Mouse (Mus musculus): Measurements from ENCODE around the gene Gpatch2l. TPM values are rescaled to one million over a fixed set of nuclear protein-coding genes. Genes with fewer than 3 reads are reported as not detected.

The Gpatch2l gene
- total and polyA plus RNA-seq, 3 experiments, result 5.5 to 8.5 (median 8.0) TPM

DNA sequence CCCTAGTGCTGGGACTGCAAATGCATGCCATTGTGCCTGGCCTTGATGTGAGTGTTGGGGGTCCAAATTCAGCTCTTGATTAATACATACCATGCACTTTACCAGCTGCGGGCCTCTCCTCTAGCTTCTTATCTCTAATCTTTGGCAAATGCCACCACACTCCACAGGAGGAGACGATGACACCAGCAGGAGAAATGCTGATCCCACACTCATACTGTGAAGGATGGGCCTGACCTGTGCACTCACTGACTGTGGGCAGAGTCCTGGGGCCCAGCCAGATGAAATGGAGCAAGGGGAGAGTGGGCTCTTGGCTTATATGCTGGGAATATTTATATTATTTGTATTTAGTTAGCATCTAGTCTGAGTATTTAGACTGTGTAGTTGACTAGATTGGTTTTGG, 34.8 kb downstream of the Gpatch2l start:
- no peaks in the 10 kb centered on the region for H3K9me3 ChIP-seq (replicated peaks; ENCODE audit: low read length)
- H3K4me2 ChIP-seq (ENCODE audit: insufficient read depth, low read depth, poor library complexity, severe bottlenecking), result no peak overlapping the region
- H3K4me3 ChIP-seq (replicated peaks in 1 of 3; ENCODE audit: low read depth in 2 of 3, low read length in 2 of 3, poor library complexity in 1 of 3), result no peak overlapping the region
- peaks cover 15 to 72% of the 10 kb centered on the region in 2 experiments for H3K36me3 ChIP-seq (replicated peaks in 1 of 2; ENCODE audit: control insufficient read depth in 1 of 2, insufficient read depth in 1 of 2, low read length in 1 of 2)
- in situ Hi-C loops (cut with MboI; ENCODE audit: low pct_ligation_motif_present, low pct_unique_long_range_greater_than_20kb, low sequenced_read_pairs) (no loop called here), dilution Hi-C loops (cut with MboI; ENCODE audit: extremely low pct_ligation_motif_present, extremely low pct_unique_long_range_greater_than_20kb, low sequenced_read_pairs) (no loop called here)
- TF ChIP-seq USF1 (IDR thresholded peaks at IDR 0.05; ENCODE audit: low read depth, low read length) (no peak), ELF1 (IDR thresholded peaks at IDR 0.05; ENCODE audit: low read depth, low read length) (no peak), JUN (IDR thresholded peaks at IDR 0.05; ENCODE audit: insufficient read depth, low read depth, low read length) (no peak), SMC3 (IDR thresholded peaks at IDR 0.05; ENCODE audit: low read depth, low read length) (no peak), BHLHE40 (IDR thresholded peaks at IDR 0.05; ENCODE audit: low read depth, low read length) (no peak), MAZ (IDR thresholded peaks at IDR 0.05; ENCODE audit: low read depth, low read length) (no peak), IRF4 (IDR thresholded peaks at IDR 0.05; ENCODE audit: low read depth, low read length) (no peak), ZKSCAN1 (IDR thresholded peaks at IDR 0.05; ENCODE audit: borderline replicate concordance, low read depth, low read length) (no peak), HCFC1 (IDR thresholded peaks at IDR 0.05; ENCODE audit: low read depth, low read length) (no peak), E2F4 (IDR thresholded peaks at IDR 0.05; ENCODE audit: insufficient replicate concordance, low read depth, low read length) (no peak), PAX5 (IDR thresholded peaks at IDR 0.05; ENCODE audit: low read length) (no peak), MAX (IDR thresholded peaks at IDR 0.05; ENCODE audit: low read length) (no peak)
- H3K9ac ChIP-seq (ENCODE audit: insufficient read depth, low read depth), result no peak overlapping the region
- no peaks in the 10 kb centered on the region for H3K79me2 ChIP-seq (replicated peaks; ENCODE audit: control insufficient read depth, extremely low read depth, insufficient read depth, poor library complexity, severe bottlenecking)
- H3K4me1 ChIP-seq (ENCODE audit: control insufficient read depth in 1 of 2, insufficient read depth in 2 of 2), result peaks cover 4 to 20% of the 10 kb centered on the region in 2 experiments; a peak in 3 of 4 replicates
- no peak for DNase-seq (ENCODE audit: extremely low read depth)
- H3K27me3 ChIP-seq (replicated peaks), result no peaks in the 10 kb centered on the region
- H3K27ac ChIP-seq (ENCODE audit: insufficient read depth, low read depth), result no peak overlapping the region

DNA sequence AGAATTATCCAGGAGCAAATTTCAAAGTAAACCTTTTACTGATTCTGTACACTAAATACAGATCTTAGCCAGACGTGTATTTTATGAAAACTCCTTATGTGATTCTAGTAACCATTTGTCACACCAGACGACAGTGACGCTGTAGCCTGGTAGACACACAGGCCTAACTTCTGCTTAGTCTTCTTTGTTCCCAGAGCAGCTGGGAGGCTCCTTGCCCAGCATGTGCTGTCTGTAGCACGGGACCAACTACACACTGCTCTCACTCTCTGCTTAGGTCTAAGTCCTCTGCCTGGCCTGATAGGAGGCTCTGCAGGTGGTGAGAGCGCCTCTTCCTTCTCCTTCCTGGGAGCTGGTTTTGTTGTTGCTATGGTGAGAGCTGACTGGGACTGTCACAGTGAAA, 35.2 kb downstream of the Gpatch2l start:
- Histone ChIP-seq H3K36me3 (replicated peaks in 1 of 2; ENCODE audit: control insufficient read depth in 1 of 2, insufficient read depth in 1 of 2, low read length in 1 of 2) (peaks cover 13 to 70% of the 10 kb centered on the region in 2 experiments), H3K4me1 (ENCODE audit: control insufficient read depth in 1 of 2, insufficient read depth in 2 of 2) (peaks cover 4 to 17% of the 10 kb centered on the region in 2 experiments; a peak in 3 of 4 replicates), H3K4me3 (replicated peaks in 1 of 3; ENCODE audit: low read depth in 2 of 3, low read length in 2 of 3, poor library complexity in 1 of 3) (no peak overlapping the region), H3K9me3 (replicated peaks; ENCODE audit: low read length) (no peaks in the 10 kb centered on the region), H3K27me3 (replicated peaks) (no peaks in the 10 kb centered on the region), H3K27ac (ENCODE audit: insufficient read depth, low read depth) (no peak overlapping the region), H3K4me2 (ENCODE audit: insufficient read depth, low read depth, poor library complexity, severe bottlenecking) (no peak overlapping the region), H3K9ac (ENCODE audit: insufficient read depth, low read depth) (no peak overlapping the region), H3K79me2 (replicated peaks; ENCODE audit: control insufficient read depth, extremely low read depth, insufficient read depth, poor library complexity, severe bottlenecking) (no peaks in the 10 kb centered on the region)
- in situ Hi-C loops (cut with MboI; ENCODE audit: low pct_ligation_motif_present, low pct_unique_long_range_greater_than_20kb, low sequenced_read_pairs), result no loop called here
- TF ChIP-seq RAD21 (IDR thresholded peaks at IDR 0.05; ENCODE audit: low read depth, low read length) (no peak), CHD2 (IDR thresholded peaks at IDR 0.05; ENCODE audit: low read length) (no peak), TCF12 (IDR thresholded peaks at IDR 0.05; ENCODE audit: low read depth, low read length) (no peak), KAT2A (IDR thresholded peaks at IDR 0.05; ENCODE audit: insufficient replicate concordance, low read length) (no peak)
- dilution Hi-C loops (cut with MboI; ENCODE audit: extremely low pct_ligation_motif_present, extremely low pct_unique_long_range_greater_than_20kb, low sequenced_read_pairs), result no loop called here
- DNase-seq (ENCODE audit: extremely low read depth), result no peak
